Mouse (Mus musculus): ENCODE results near the gene 2810408A11Rik. TPM values are rescaled to one million over a fixed set of nuclear protein-coding genes. Genes with fewer than 3 reads are reported as not detected.

2810408A11Rik gene
- total and polyA plus RNA-seq, 3 experiments = 0.81 to 1.3 TPM; not detected in 1

DNA sequence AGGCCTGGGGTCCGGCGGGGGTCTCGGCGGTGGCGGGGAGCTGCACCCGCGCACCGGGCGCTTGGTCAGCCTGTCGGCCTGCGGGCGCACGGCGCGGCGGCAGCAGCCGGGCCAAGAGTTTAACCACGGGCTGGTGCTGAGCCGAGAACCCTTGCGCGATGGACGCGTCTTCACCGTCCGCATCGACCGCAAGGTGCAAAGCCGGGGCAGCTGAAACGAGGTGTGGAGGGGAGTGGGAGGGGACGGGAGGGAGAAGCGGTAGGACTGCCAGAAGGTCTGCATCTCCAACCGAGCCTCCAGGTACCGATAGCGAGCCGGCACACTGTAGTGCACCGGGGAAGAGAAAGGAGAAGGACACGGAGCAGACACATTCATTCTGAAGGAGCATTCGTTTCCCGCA, 1.2 kb upstream of the 2810408A11Rik start:
- peak; percentile 63 for DNase-seq (ENCODE audit: low read depth, low spot score)
- Histone ChIP-seq H3K4me3 (ENCODE audit: control insufficient read depth in 1 of 2, insufficient read depth in 1 of 2, low read depth in 2 of 2, low read length in 2 of 2) (peak overlapping the region; percentile 58 to 77), H3K27ac (ENCODE audit: control insufficient read depth, low read depth, low read length) (peak overlapping the region; percentile 48), H3K9me3 (replicated peaks; ENCODE audit: insufficient read depth, low read length) (no peaks in the 10 kb centered on the region), H3K4me1 (ENCODE audit: control insufficient read depth in 1 of 2, insufficient read depth in 2 of 2, low read length in 2 of 2) (peaks cover 0 to 12% of the 10 kb centered on the region in 2 experiments; a peak in 2 of 4 replicates), H3K36me3 (ENCODE audit: control insufficient read depth in 1 of 2, insufficient read depth in 2 of 2, low read length in 2 of 2) (peaks cover 3 to 6% of the 10 kb centered on the region in 2 experiments; a peak in 2 of 4 replicates), H3K9ac (ENCODE audit: control insufficient read depth, low read depth, low read length, poor library complexity, severe bottlenecking) (peak overlapping the region; percentile 81), H3K27me3 (ENCODE audit: control insufficient read depth in 1 of 2, insufficient read depth in 2 of 2, low read length in 2 of 2) (no peaks in the 10 kb centered on the region), H3K79me2 (ENCODE audit: control insufficient read depth, insufficient read depth, low read length, poor library complexity) (peaks cover 18% of the 10 kb centered on the region)
- no peak for TF ChIP-seq HCFC1 (IDR thresholded peaks at IDR 0.05; ENCODE audit: low read depth, low read length)
- peak in 1 of 2 experiments; percentile 31; a peak in 1 of 4 replicates for TF ChIP-seq POLR2A (IDR thresholded peaks at IDR 0.05; ENCODE audit: control insufficient read depth in 1 of 2, insufficient read depth in 1 of 2, low read depth in 1 of 2, low read length in 2 of 2, poor library complexity in 1 of 2)

DNA sequence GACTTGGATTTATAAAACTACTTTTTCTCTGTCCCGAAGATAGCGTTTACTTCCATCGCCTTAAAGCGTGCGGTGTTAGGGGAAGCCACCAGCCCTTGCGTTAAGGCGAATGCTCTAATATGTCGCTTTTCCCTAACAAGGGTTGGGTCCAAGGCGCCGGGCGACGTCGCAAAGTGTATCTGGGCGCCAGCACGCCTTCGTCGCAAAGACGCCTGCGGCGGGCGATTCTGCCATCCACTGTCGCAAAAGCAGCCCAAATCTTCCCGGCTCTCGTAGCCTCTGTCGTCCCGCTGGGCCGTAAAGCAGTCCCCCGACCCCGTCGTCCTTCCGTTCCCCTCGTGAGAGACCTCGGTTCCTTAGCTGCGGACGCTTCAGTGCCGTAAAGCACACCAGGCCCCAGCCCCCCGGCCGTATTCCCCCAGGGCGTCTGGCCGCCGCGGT, 639 bp upstream of the 2810408A11Rik start:
- Histone ChIP-seq H3K4me1 (ENCODE audit: control insufficient read depth in 1 of 2, insufficient read depth in 2 of 2, low read length in 2 of 2) (peaks cover 0 to 12% of the 10 kb centered on the region in 2 experiments; a peak in 2 of 4 replicates), H3K9me3 (replicated peaks; ENCODE audit: insufficient read depth, low read length) (no peaks in the 10 kb centered on the region), H3K9ac (ENCODE audit: control insufficient read depth, low read depth, low read length, poor library complexity, severe bottlenecking) (peak overlapping the region; percentile 81), H3K27ac (ENCODE audit: control insufficient read depth, low read depth, low read length) (peak overlapping the region; percentile 95), H3K79me2 (ENCODE audit: control insufficient read depth, insufficient read depth, low read length, poor library complexity) (peaks cover 18% of the 10 kb centered on the region), H3K4me3 (ENCODE audit: control insufficient read depth in 1 of 2, insufficient read depth in 1 of 2, low read depth in 2 of 2, low read length in 2 of 2) (peak overlapping the region; percentile 58 to 77), H3K36me3 (ENCODE audit: control insufficient read depth in 1 of 2, insufficient read depth in 2 of 2, low read length in 2 of 2) (peaks cover 3 to 5% of the 10 kb centered on the region in 2 experiments; a peak in 2 of 4 replicates), H3K27me3 (ENCODE audit: control insufficient read depth in 1 of 2, insufficient read depth in 2 of 2, low read length in 2 of 2) (no peaks in the 10 kb centered on the region)
- DNase-seq (ENCODE audit: low read depth, low spot score) = peak; percentile 100
- TF ChIP-seq UBTF (IDR thresholded peaks at IDR 0.05; ENCODE audit: borderline replicate concordance, insufficient read depth, low read depth, low read length) (peak; percentile 79; the same call in 1 of the 2 replicates), POLR2AphosphoS5 (IDR thresholded peaks at IDR 0.05; ENCODE audit: borderline replicate concordance, low read depth, low read length) (no peak), EP300 (IDR thresholded peaks at IDR 0.05; ENCODE audit: low read depth in 1 of 2, low read length in 2 of 2) (no peak), HCFC1 (IDR thresholded peaks at IDR 0.05; ENCODE audit: low read depth, low read length) (peak; percentile 95), ZNF384 (IDR thresholded peaks at IDR 0.05; ENCODE audit: low read depth, low read length) (no peak), BHLHE40 (IDR thresholded peaks at IDR 0.05; ENCODE audit: borderline replicate concordance, low read depth, low read length) (no peak), ZC3H11A (IDR thresholded peaks at IDR 0.05; ENCODE audit: low read depth, low read length) (no peak), RAD21 (IDR thresholded peaks at IDR 0.05; ENCODE audit: low read depth, low read length) (no peak), RCOR1 (IDR thresholded peaks at IDR 0.05; ENCODE audit: low read depth, low read length) (no peak), KAT2A (conservative IDR thresholded peaks at IDR 0.05; ENCODE audit: low read depth, low read length) (peak; percentile 99), GATA1 (IDR thresholded peaks at IDR 0.05; ENCODE audit: low read depth, low read length) (peak; percentile 2; the same call in 1 of the 2 replicates), ZKSCAN1 (IDR thresholded peaks at IDR 0.05; ENCODE audit: low read depth, low read length) (no peak), MXI1 (IDR thresholded peaks at IDR 0.05; ENCODE audit: low read depth, low read length) (peak; percentile 89), MAFK (IDR thresholded peaks at IDR 0.05; ENCODE audit: borderline replicate concordance, low read depth, low read length) (no peak), USF2 (IDR thresholded peaks at IDR 0.05; ENCODE audit: borderline replicate concordance in 1 of 2, insufficient read depth in 1 of 2, low read depth in 1 of 2, low read length in 2 of 2) (no peak), TCF12 (IDR thresholded peaks at IDR 0.05; ENCODE audit: low read depth, low read length) (peak; percentile 60), MEF2A (IDR thresholded peaks at IDR 0.05; ENCODE audit: extremely low read depth, insufficient replicate concordance, low read depth, low read length, poor library complexity, severe bottlenecking) (peak; percentile 13; the same call in 1 of the 2 replicates), CHD2 (IDR thresholded peaks at IDR 0.05; ENCODE audit: low read length) (0 out of 2 replicates have a peak, but pooled peaks have one; percentile 16), TBP (IDR thresholded peaks at IDR 0.05; ENCODE audit: low read depth, low read length) (peak; percentile 66; the same call in 1 of the 2 replicates), POLR2A (IDR thresholded peaks at IDR 0.05; ENCODE audit: control insufficient read depth in 1 of 2, insufficient read depth in 1 of 2, low read depth in 1 of 2, low read length in 2 of 2, poor library complexity in 1 of 2) (peak in 1 of 2 experiments; percentile 17; a peak in 2 of 4 replicates), E2F4 (IDR thresholded peaks at IDR 0.05; ENCODE audit: borderline replicate concordance, low read depth, low read length) (peak; percentile 85), NRF1 (IDR thresholded peaks at IDR 0.05; ENCODE audit: insufficient read depth, low read depth, low read length, poor library complexity, severe bottlenecking) (peak; percentile 54; the same call in 1 of the 2 replicates), MAX (IDR thresholded peaks at IDR 0.05; ENCODE audit: low read length) (peak; percentile 88), MYB (IDR thresholded peaks at IDR 0.05; ENCODE audit: low read depth, low read length) (no peak), MAZ (IDR thresholded peaks at IDR 0.05; ENCODE audit: low read depth, low read length) (peak; percentile 98), SMC3 (IDR thresholded peaks at IDR 0.05; ENCODE audit: low read depth, low read length) (no peak), GABPA (IDR thresholded peaks at IDR 0.05; ENCODE audit: low read depth, low read length) (peak; percentile 44; the same call in 1 of the 2 replicates), SIN3A (IDR thresholded peaks at IDR 0.05; ENCODE audit: low read length) (peak; percentile 91), JUND (IDR thresholded peaks at IDR 0.05; ENCODE audit: low read depth, low read length) (no peak; the same call in 1 of the 2 replicates)
